Mouse (Mus musculus): ENCODE measurements around the gene Pxk.

DNA sequence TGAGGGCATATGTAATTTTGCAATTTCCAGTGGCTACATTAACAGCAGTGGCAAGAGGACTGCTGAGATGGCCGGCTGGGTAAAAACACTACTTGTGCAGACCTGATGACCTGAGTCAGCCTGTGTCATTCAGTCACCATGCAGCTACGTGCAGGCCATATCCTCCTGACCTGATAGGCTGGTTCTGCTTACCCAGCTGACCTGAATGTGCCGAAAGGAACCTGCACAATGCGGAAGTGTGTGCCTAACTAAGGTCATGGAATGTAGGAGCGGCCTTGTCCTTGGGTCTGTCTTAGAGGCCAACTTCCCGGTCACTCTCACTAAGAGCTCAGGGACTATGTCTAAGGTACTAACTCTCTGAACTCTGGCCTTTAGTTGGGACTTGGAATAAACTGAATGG, 13.5 kb downstream of the Pxk start:
- no peak for TF ChIP-seq EP300 (IDR thresholded peaks at IDR 0.05; ENCODE audit: insufficient read depth, low read depth, low read length)
- no peak for TF ChIP-seq POLR2A (IDR thresholded peaks at IDR 0.05; ENCODE audit: insufficient read depth, low read length)

All from ES-Bruce4 (cell line).